Mouse (Mus musculus): ENCODE data around the gene Yme1l1.

DNA sequence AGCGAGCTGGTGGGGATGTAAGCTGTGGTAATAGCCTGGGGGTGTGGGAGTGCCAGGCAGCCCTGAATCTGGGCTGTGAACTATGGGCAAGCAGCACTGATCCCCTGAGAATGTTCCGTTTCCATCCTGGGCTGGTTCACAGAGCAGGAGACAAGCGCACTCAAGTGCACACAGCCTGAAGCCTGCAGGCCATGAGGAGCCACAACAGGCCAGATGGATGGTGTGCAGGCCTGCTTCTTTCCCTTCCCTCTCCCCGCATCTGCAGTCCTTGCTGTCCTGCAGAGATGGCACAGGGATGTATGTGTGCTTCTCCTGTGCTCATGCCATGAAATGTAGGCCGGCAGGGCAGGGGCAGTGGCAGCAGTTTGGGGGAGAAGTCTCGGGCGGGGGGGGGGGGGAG lies 69.0 kb downstream of the Yme1l1 start:
- TF ChIP-seq CTCF (IDR thresholded peaks at IDR 0.05; ENCODE audit: low read depth) = no peak
- no peak for TF ChIP-seq EP300 (IDR thresholded peaks at IDR 0.05; ENCODE audit: low read depth)
